Mouse (Mus musculus) CH12.LX (cell line): ENCODE results near the gene Fads1. TPM values are rescaled to one million over a fixed set of nuclear protein-coding genes. Genes with fewer than 3 reads are reported as not detected.

Experiments
- DNase-seq: peaks from one replicate; pipeline ENCODE4 v3.0.0-alpha.2; 2013; ENCODE audit errors: extremely low read depth
- H3K27ac ChIP-seq: 2 replicates; pipeline ENCODE4 v1.5.1; 2012; ENCODE audit warnings: low read depth, mild to moderate bottlenecking, control low read depth, moderate library complexity; ENCODE audit not compliant: insufficient read depth
- H3K27me3 ChIP-seq: replicated peaks from 2 replicates; pipeline ENCODE3; 2012; ENCODE audit warnings: inconsistent platforms
- H3K36me3 ChIP-seq, 2 experiments: replicated peaks in 1 of 2; 2 replicates each; pipeline versions ENCODE3 to v1.6.1; 2012; ENCODE audit warnings: inconsistent platforms in 1 of 2, low read length in 1 of 2, mild to moderate bottlenecking in 1 of 2, mixed read lengths in 1 of 2, moderate library complexity in 1 of 2; ENCODE audit not compliant: control insufficient read depth in 1 of 2, insufficient read depth in 1 of 2
- H3K4me1 ChIP-seq, 2 experiments: 2 replicates each; pipeline ENCODE4 v1.6.1; 2012; ENCODE audit warnings: inconsistent platforms in 1 of 2, moderate library complexity in 1 of 2; ENCODE audit not compliant: insufficient read depth in 2 of 2, control insufficient read depth in 1 of 2
- H3K4me2 ChIP-seq: 2 replicates; pipeline ENCODE4 v1.6.1; 2012; ENCODE audit warnings: low read depth, mild to moderate bottlenecking, control low read depth; ENCODE audit not compliant: poor library complexity, insufficient read depth, severe bottlenecking
- H3K4me3 ChIP-seq, 3 experiments: fragments of 150-350 bp in 1 of 3; sonication (generic) in 1 of 3; replicated peaks in 1 of 3; 2 replicates each; pipeline versions ENCODE3 to v1.5.1; 2011 to 2012; ENCODE audit warnings: low read depth in 2 of 3, low read length in 2 of 3, mild to moderate bottlenecking in 2 of 3, moderate library complexity in 2 of 3, control low read depth in 1 of 3, improper control_type of control experiment in 1 of 3, inconsistent platforms in 1 of 3, mixed read lengths in 1 of 3; ENCODE audit not compliant: poor library complexity in 1 of 3
- H3K79me2 ChIP-seq: replicated peaks from 2 replicates; pipeline ENCODE4 v1.6.1; 2012; ENCODE audit warnings: mild to moderate bottlenecking, moderate library complexity; ENCODE audit not compliant: control insufficient read depth, poor library complexity, insufficient read depth, severe bottlenecking; ENCODE audit errors: extremely low read depth
- H3K9ac ChIP-seq: 2 replicates; pipeline ENCODE4 v1.6.1; 2012; ENCODE audit warnings: low read depth, mild to moderate bottlenecking, control low read depth, moderate library complexity; ENCODE audit not compliant: insufficient read depth
- H3K9me3 ChIP-seq: replicated peaks from 2 replicates; pipeline ENCODE3; 2012; ENCODE audit warnings: low read length, inconsistent platforms, mixed read lengths
- BHLHE40 ChIP-seq: IDR thresholded peaks from 2 replicates; pipeline ENCODE4 v1.6.1; 2011; ENCODE audit warnings: mild to moderate bottlenecking, low read depth, low read length, improper control_type of control experiment
- CHD2 ChIP-seq: IDR thresholded peaks from 2 replicates; pipeline ENCODE4 v1.6.1; 2011; ENCODE audit warnings: low read length, improper control_type of control experiment
- CTCF ChIP-seq, 2 experiments: IDR thresholded peaks in 1 of 2; conservative IDR thresholded peaks in 1 of 2; 2 replicates each; pipeline ENCODE4 v1.5.1; 2011 to 2012; ENCODE audit warnings: low read depth in 2 of 2, low read length in 2 of 2, improper control_type of control experiment in 1 of 2, inconsistent platforms in 1 of 2, mild to moderate bottlenecking in 1 of 2, moderate library complexity in 1 of 2
- ELF1 ChIP-seq: IDR thresholded peaks from 2 replicates; pipeline ENCODE4 v1.6.1; 2014; ENCODE audit warnings: low read depth, mild to moderate bottlenecking, inconsistent platforms, low read length, improper control_type of control experiment
- EP300 ChIP-seq: IDR thresholded peaks from 2 replicates; pipeline ENCODE4 v1.6.1; 2011; ENCODE audit warnings: low read length, improper control_type of control experiment
- GABPA ChIP-seq: IDR thresholded peaks from 2 replicates; pipeline ENCODE4 v1.6.1; 2012; ENCODE audit warnings: low read depth, low read length, improper control_type of control experiment, inconsistent platforms; ENCODE audit not compliant: insufficient replicate concordance
- HCFC1 ChIP-seq: IDR thresholded peaks from 2 replicates; pipeline ENCODE4 v1.6.1; 2012; ENCODE audit warnings: low read depth, mild to moderate bottlenecking, inconsistent platforms, low read length, improper control_type of control experiment
- JUN ChIP-seq: IDR thresholded peaks from 2 replicates; pipeline ENCODE4 v1.6.1; 2011; ENCODE audit warnings: low read depth, mild to moderate bottlenecking, low read length, improper control_type of control experiment, moderate library complexity; ENCODE audit not compliant: insufficient read depth
- JUND ChIP-seq: conservative IDR thresholded peaks from 2 replicates; pipeline ENCODE4 v1.6.1; 2011; ENCODE audit warnings: low read depth, low read length, improper control_type of control experiment
- KAT2A ChIP-seq: IDR thresholded peaks from 2 replicates; pipeline ENCODE4 v1.6.1; 2012; ENCODE audit warnings: low read length, improper control_type of control experiment, inconsistent platforms; ENCODE audit not compliant: insufficient replicate concordance
- MAX ChIP-seq: IDR thresholded peaks from 2 replicates; pipeline ENCODE4 v1.6.1; 2011; ENCODE audit warnings: low read length, improper control_type of control experiment
- MYC ChIP-seq: IDR thresholded peaks from 2 replicates; pipeline ENCODE4 v1.6.1; 2011; ENCODE audit warnings: low read depth, mild to moderate bottlenecking, improper control_type of control experiment, low read length
- NELFE ChIP-seq: IDR thresholded peaks from 2 replicates; pipeline ENCODE4 v1.6.1; 2011; ENCODE audit warnings: low read depth, low read length, improper control_type of control experiment
- NRF1 ChIP-seq: IDR thresholded peaks from 2 replicates; pipeline ENCODE4 v1.6.1; 2014; ENCODE audit warnings: low read depth, mild to moderate bottlenecking, inconsistent platforms, low read length, improper control_type of control experiment, moderate library complexity
- PAX5 ChIP-seq: IDR thresholded peaks from 2 replicates; pipeline ENCODE4 v1.6.1; 2012; ENCODE audit warnings: low read length, inconsistent platforms, mixed read lengths
- POLR2AphosphoS2 ChIP-seq: IDR thresholded peaks from 2 replicates; pipeline ENCODE4 v1.6.1; 2011; ENCODE audit warnings: low read depth, low read length, improper control_type of control experiment
- RCOR1 ChIP-seq: conservative IDR thresholded peaks from 2 replicates; pipeline ENCODE4 v1.6.1; 2012; ENCODE audit warnings: low read depth, mild to moderate bottlenecking, inconsistent platforms, low read length, improper control_type of control experiment
- TCF12 ChIP-seq: IDR thresholded peaks from 2 replicates; pipeline ENCODE4 v1.6.1; 2014; ENCODE audit warnings: low read depth, mild to moderate bottlenecking, inconsistent platforms, low read length, improper control_type of control experiment
- UBTF ChIP-seq: IDR thresholded peaks from 2 replicates; pipeline ENCODE4 v1.6.1; 2012; ENCODE audit warnings: low read depth, mild to moderate bottlenecking, inconsistent platforms, low read length, improper control_type of control experiment, moderate library complexity
- USF1 ChIP-seq: IDR thresholded peaks from 2 replicates; pipeline ENCODE4 v1.6.1; 2014; ENCODE audit warnings: low read depth, mild to moderate bottlenecking, inconsistent platforms, low read length, improper control_type of control experiment
- ZC3H11A ChIP-seq: IDR thresholded peaks from 2 replicates; pipeline ENCODE4 v1.6.1; 2012; ENCODE audit warnings: low read depth, mild to moderate bottlenecking, inconsistent platforms, low read length, improper control_type of control experiment
- ZKSCAN1 ChIP-seq: IDR thresholded peaks from 2 replicates; pipeline ENCODE4 v1.6.1; 2012; ENCODE audit warnings: low read depth, inconsistent platforms, low read length, improper control_type of control experiment, borderline replicate concordance
- ZMIZ1 ChIP-seq: IDR thresholded peaks from 2 replicates; pipeline ENCODE4 v1.6.1; 2012; ENCODE audit warnings: low read depth, mild to moderate bottlenecking, inconsistent platforms, low read length, improper control_type of control experiment
- ZNF384 ChIP-seq: IDR thresholded peaks from 2 replicates; pipeline ENCODE4 v1.6.1; 2012; ENCODE audit warnings: low read depth, low read length, improper control_type of control experiment, inconsistent platforms
- dilution Hi-C: fragments of 300-500 bp; cut with MboI; formaldehyde crosslinking; loops from 2 replicates; pipeline ENCODE4 v1.14.3; 2020; ENCODE audit warnings: low sequenced_read_pairs; ENCODE audit not compliant: extremely low pct_unique_long_range_greater_than_20kb, extremely low pct_ligation_motif_present
- in situ Hi-C: fragments of 300-500 bp; cut with MboI; formaldehyde crosslinking; loops from 3 replicates; pipeline ENCODE4 v1.14.3; 2019; ENCODE audit warnings: low sequenced_read_pairs, low pct_ligation_motif_present, low pct_unique_long_range_greater_than_20kb, mixed read lengths
- polyA plus RNA-seq: library from polyadenylated mRNA; unstranded; fragments of >175 nt; gene quantifications from 2 replicates; pipeline ENCODE4 v1.2.1, GENCODE M21; 2012; ENCODE audit warnings: low read depth; ENCODE audit not compliant: insufficient read length
- total RNA-seq, 2 experiments: library from RNA; depleted of rRNA; stranded (reverse); fragments of 300-350 nt in 1 of 2; fragments of >200 nt in 1 of 2; gene quantifications; 2 replicates each; pipeline ENCODE4 v1.2.3; 2012 to 2014

Fads1 gene
- total and polyA plus RNA-seq, 3 experiments = 30.6 to 44.7 (median 37.2) TPM

DNA sequence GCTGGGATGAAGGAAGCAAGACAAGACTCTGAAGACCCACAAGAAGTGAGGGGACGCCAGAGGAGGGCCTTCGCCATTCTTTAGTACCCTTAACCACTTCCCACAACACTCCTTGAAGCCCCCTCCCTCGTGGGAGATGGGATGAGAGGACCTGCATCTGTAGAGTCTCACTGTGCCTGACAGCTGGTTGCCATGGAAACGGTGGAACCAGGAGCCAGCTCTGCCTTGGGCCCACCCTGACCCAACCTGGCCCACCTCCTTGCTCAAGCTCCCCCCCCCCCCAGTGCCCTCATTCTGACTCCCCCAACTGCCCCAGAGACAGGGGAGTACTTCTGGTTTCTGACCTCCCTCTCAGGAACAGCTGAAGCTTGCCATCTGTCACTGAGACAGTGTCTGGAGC lies 38.9 kb downstream of the Fads1 start:
- in situ Hi-C loops = no loop called here
- no peak overlapping the region for H3K27ac ChIP-seq
- dilution Hi-C loops = no loop called here

DNA sequence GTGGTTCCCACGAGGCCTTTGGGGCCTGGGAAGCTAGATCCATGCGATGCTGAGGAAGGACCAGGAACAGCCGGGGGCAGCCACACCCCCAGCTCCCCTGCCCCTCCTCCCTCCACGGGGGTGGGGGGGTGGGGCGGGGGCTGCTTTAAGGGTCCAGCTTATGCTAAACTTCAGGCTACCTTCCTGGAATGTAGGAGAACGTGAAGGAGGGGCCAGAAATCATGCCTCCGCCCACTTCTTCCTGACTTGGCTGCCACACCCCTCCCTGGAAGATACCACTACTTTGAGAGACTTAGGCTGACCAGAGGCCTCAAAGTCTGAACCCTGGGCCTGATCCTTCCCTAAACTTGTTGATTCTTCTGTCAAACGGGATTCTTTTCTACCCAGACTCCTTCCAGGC lies 40.0 kb downstream of the Fads1 start:
- Histone ChIP-seq H3K27ac (no peak overlapping the region), H3K9ac (no peak overlapping the region), H3K79me2 (no peaks in the 10 kb centered on the region), H3K4me2 (no peak overlapping the region), H3K4me3 (no peak overlapping the region), H3K4me1 (peaks cover 0 to 4% of the 10 kb centered on the region in 2 experiments; a peak in 2 of 4 replicates), H3K27me3 (peaks cover 55% of the 10 kb centered on the region), H3K36me3 (no peaks in the 10 kb centered on the region), H3K9me3 (no peaks in the 10 kb centered on the region)
- no peak for DNase-seq
- dilution Hi-C loops = no loop called here
- in situ Hi-C loops = no loop called here
- TF ChIP-seq CHD2 (no peak), UBTF (no peak), MYC (no peak), EP300 (no peak), PAX5 (no peak), CTCF (conservative IDR thresholded peaks at IDR 0.05 in 1 of 2, IDR thresholded peaks at IDR 0.05 in 1 of 2; ENCODE audit: low read depth in 2 of 2, low read length in 2 of 2) (no peak), RCOR1 (no peak), ZMIZ1 (no peak), GABPA (no peak), ZC3H11A (no peak), NELFE (no peak), KAT2A (no peak), ELF1 (no peak), HCFC1 (no peak), ZNF384 (no peak)

More for the DNA sequence above, 38.9 kb downstream of the Fads1 start:
- Histone ChIP-seq H3K36me3 (no peaks in the 10 kb centered on the region), H3K4me3 (no peak overlapping the region), H3K9ac (no peak overlapping the region), H3K79me2 (no peaks in the 10 kb centered on the region), H3K27me3 (peaks cover 51% of the 10 kb centered on the region), H3K9me3 (no peaks in the 10 kb centered on the region), H3K4me2 (no peak overlapping the region), H3K4me1 (peaks cover 0 to 4% of the 10 kb centered on the region in 2 experiments; a peak in 2 of 4 replicates)
- no peak for TF ChIP-seq NRF1
- TF ChIP-seq TCF12 = no peak
- TF ChIP-seq JUND = no peak
- TF ChIP-seq ZKSCAN1 = no peak
- TF ChIP-seq BHLHE40 = no peak
- TF ChIP-seq POLR2AphosphoS2 = no peak
- TF ChIP-seq JUN = no peak
- no peak for TF ChIP-seq UBTF
- TF ChIP-seq USF1 = no peak
- TF ChIP-seq MAX = no peak
- no peak for TF ChIP-seq KAT2A
- DNase-seq = no peak
